Mouse (Mus musculus) lung, postnatal 10 days (tissue): ENCODE data around the gene Nr2f1.

Source experiments
- DNase-seq: peaks from one replicate; pipeline ENCODE4 v3.0.0; 2021

Gene Nr2f1

DNA sequence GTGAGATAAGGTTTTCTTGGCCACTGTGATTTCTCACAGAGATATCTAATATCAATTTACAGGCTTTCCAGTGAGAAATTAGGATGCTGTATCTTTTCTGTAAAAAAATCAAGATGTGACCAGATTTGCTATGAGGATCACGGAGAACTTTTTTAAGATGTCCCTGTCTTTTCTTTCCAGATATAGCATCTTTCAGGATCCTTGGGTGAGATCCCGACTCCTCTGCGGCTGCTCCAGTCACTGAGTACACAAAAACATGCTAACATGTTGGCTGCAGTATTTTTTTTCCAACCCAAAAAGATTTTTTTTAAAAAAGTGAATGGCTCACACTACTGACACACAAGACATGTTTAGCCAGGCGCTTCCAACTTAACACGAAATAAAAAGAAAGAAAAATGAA lies 20.8 kb downstream of the Nr2f1 start:
- DNase-seq, result no peak

DNA sequence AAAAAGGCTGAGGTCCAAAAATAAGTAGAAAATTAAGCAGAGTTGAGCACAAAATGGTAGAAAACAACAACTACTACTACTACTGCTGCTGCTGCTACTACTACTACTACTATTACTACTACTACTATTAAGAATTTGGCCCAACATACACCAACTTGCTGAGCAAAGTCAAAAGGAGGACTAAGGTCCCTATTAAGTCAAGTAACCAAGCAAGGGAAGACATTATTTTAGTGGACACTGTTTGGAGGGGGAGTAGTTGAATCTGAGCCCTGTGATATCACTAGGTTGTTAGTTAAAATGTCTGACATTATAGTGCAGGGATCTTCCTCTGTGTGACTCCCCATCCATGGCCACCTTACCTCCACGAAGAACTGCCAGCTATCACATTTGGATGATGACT lies 21.5 kb downstream of the Nr2f1 start:
- DNase-seq, result no peak

DNA sequence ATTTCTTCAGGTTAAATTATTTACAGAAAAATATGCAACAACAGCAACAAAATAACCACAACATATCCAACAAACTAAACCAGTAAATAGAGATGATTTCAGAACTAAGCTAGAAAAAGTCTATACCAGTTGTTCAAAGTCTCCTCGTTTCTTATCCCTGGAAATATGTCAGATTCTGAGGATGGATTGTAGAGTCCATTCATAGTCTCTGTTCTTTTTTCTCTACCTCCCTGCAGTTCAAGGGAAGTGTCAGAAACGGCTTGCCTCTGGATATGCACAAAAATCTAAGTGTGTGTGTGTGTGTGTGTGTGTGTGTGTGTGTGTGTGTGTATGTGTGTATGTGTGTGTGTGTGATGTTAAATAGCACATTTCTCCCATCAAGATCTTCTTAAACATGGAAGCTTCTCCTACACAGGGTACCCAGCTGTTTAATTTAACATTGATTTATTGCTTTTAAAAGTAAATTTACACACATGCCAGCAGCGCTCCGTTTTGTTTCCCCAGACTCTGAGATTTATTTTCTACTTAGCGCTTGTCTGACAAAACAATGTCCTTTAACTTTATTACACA lies 22.1 kb downstream of the Nr2f1 start:
- no peak for DNase-seq

- DNase-seq, result peak; percentile 27
Observed at GRCm38 (mm10) chr13:78175821-78176380, 23.7 kb downstream of the Nr2f1 start.

DNA sequence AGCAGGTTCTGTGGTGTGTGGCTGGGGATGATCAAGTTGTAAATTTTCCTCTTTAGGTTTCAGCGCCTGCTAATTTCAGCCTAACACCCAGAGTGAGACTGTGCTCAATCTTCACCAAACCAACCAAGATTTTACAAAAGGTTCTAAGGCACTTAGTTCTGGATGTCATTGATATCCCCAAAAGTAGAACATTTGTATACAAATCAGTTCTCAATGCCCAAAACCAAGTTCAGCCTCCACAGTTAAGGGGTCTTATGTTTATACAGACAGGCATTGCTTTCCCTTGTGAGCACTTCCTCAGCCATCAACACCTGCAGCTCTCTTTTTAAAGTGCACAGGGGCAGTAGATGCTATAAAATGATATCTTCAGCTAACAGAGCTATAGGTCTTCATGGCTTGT lies 24.7 kb downstream of the Nr2f1 start:
- no peak for DNase-seq

DNA sequence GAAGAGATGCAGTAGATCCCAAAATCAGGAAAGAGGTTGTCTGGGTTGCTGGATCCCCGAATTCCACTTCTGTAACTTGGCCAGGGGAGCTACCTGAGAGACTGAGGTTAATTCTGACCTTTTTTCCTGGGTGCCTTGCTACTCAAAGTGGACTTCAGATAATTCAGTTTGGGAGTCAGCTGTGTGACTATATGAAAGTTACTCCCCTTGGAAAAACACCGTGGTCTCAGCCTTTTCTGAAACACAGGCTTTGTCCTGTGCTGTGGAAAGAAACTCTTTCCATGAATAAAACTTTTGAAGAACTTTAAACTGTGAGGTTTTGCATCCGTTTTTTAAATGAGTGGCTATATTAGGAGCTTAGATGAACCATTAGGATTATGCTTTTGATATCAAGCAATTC lies 25.4 kb downstream of the Nr2f1 start:
- no peak for DNase-seq

DNA sequence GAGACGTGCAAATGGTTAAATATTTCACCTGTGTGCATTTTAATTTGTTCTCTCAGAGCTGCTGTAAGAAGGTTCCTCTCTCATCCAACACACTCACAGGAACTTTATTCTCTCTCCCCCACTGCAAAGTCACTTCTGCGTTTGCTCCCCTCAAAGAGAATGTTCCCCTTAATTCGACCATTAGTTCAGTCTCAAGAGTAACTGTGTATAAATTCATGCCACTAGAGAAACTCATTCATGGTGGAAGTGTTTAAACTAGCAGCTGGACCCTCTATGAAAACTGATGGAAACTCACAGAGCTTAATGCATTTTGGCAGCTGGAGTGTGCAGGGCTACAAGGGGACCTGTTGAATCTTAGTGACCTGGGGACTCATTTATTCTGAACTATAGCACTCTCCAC lies 26.7 kb downstream of the Nr2f1 start:
- DNase-seq, result no peak

DNA sequence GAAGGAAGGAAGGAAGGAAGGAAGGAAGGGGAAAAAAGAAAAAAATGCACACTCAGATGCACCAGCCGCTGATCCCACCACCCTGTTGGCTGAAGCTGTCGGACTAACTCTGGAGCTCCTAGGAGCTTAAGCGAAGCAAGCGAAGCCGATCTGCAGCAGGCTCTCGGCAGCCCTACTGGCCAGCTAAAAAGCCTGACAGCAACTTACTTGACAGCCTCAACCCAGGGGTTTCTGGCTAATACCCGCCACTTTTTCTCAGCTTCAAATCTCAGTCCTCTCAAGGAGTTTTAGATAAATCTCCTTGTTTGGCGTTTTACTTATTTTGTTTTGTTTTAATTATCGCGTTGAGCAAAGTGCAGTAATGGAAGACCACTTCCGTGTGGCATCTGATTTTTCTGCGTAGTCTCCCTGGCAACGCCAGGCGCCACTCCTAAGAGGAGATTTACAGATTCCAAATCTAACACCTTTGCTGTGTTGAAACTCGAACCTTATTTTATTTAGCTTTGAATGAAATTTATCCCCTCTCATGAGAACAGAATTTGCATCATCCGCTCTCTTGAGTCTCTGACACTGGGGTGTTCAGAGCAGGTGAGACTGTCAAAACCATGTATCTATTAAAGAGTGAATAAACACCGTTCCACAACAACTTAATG lies 27.4 kb downstream of the Nr2f1 start:
- no peak for DNase-seq

DNA sequence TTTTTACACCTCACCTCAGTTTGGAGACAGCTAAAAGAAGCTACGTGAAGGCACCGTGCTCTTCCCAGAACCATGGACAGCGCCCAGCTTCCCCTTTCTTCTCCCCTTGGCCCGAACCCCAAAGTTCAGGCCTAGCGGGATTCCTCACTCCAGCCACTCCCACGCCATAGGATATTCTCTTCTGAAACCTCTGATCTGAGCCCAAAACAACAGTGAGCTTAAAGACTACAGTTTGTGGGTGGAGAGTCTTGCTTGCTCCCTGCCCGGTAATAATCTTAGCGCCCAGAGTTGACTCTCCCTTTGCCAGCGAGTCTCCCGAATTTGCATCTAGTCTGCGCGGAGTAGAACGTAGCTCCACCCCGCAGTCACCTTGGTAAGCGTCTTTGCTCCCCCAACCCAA lies 28.2 kb downstream of the Nr2f1 start:
- peak; percentile 40 for DNase-seq

- DNase-seq, result no peak
Observed at GRCm38 (mm10) chr13:78168166-78168565, 31.4 kb downstream of the Nr2f1 start.

- DNase-seq, result no peak
Observed at GRCm38 (mm10) chr13:78164941-78165340, 34.6 kb downstream of the Nr2f1 start.

DNA sequence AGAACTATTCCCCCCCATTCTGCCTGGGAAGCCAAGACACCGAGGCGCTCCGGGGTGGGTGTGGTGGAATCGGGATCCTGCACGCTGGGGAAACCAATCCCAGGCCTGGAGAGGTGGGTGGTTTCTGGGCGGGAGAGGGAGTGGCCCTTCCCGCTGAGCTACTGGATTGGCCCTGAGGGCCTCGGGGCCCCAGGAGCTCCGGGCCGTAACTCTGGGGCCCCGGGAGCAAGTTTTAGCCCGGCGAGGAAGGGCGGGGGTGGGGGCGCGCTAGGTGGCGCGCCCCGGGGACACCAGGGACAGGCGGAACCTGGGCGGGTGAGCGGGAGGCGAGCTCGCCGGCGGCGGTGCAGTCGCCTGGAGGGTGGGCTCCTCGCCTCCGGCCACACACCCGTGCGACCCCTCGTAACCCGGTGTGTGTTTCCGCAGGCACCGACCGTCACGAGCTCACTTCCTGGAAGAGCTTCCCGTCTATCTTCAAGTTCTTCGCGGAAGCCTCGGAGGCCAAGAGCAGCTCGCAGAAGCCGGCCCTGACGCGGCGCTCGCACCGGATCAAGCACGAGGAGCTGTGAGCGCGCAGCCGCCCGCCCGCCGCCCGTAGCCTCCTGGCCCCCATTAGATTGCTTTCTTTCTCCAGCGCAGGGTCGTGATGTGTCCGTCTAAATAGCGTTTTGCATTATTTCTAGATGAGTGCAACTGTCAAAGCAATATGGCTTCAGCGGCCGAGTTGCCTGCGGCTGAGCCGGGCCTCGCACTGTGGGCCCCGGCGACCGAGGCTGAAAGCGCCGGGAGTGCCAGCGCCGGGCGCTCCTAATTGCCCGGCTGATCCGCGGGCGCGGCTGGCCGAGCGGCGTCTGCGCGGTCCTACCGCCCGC lies 36.2 kb downstream of the Nr2f1 start:
- peak; percentile 74 for DNase-seq

DNA sequence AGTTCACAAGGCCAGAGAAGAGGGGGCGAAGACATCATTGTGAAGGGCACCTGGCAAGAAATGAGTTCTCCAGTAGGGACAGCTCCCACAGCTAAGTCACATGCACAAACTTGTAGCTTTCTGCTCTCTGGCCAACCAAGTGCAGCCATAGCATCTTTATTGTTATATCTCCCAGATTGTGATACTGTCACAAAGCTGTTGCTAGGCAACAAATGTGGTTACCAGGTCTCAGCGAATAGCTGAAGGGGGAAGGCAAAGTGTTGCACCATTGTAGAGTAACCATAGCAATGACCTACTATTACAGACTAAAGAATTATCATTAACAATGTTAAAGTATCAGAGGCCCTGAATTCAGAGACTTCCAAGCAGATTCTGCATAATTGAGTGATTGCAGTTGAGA lies 37.4 kb downstream of the Nr2f1 start:
- DNase-seq, result no peak

GRCm38 (mm10) chr13:78157465-78157864 lies 42.1 kb downstream of the Nr2f1 start:
- no peak for DNase-seq
